Mouse (Mus musculus): ENCODE results near the gene Zfp831.

- TF ChIP-seq CTCF (IDR thresholded peaks at IDR 0.05; ENCODE audit: low read depth, low read length) (no peak), POLR2AphosphoS5 (IDR thresholded peaks at IDR 0.05; ENCODE audit: insufficient replicate concordance, low read depth, low read length) (no peak)
Observed at GRCm38 (mm10) chr2:174701351-174701750, 58.0 kb downstream of the Zfp831 start.

Data from G1E (cell line).